Mouse (Mus musculus) ovary, postnatal 10 days (tissue): ENCODE measurements at regions not wholly inside any gene's neighbourhood (a gene's known extent, or its start where the extent isn't known, plus 50 kb on each side); places are given as distances from the start of the nearest gene placed in this dataset.

Experiments
- DNase-seq: peaks from one replicate; pipeline ENCODE4 v3.0.0; 2022; ENCODE audit warnings: low spot score

GRCm38 (mm10) chr2:179260892-179261291 lies 181.3 kb upstream of the Cdh4 start:
- DNase-seq: no peak

GRCm38 (mm10) chr2:179263888-179264287 lies 178.3 kb upstream of the Cdh4 start:
- no peak for DNase-seq

- no peak for DNase-seq
Observed at GRCm38 (mm10) chr2:179265436-179265835, 176.8 kb upstream of the Cdh4 start.

- DNase-seq: no peak
Observed at GRCm38 (mm10) chr2:179277204-179277886, 164.9 kb upstream of the Cdh4 start.

- no peak for DNase-seq
Observed at GRCm38 (mm10) chr2:179277887-179278282, 164.3 kb upstream of the Cdh4 start.

- no peak for DNase-seq
Observed at GRCm38 (mm10) chr2:179282276-179282675, 160.0 kb upstream of the Cdh4 start.

GRCm38 (mm10) chr2:179290394-179290793 lies 151.8 kb upstream of the Cdh4 start:
- DNase-seq: no peak

GRCm38 (mm10) chr2:179291046-179291563 lies 151.1 kb upstream of the Cdh4 start:
- DNase-seq: no peak

- no peak for DNase-seq
Observed at GRCm38 (mm10) chr2:179291958-179292357, 150.3 kb upstream of the Cdh4 start.

GRCm38 (mm10) chr2:179292566-179292965 lies 149.7 kb upstream of the Cdh4 start:
- DNase-seq: no peak

- no peak for DNase-seq
Observed at GRCm38 (mm10) chr2:179293114-179293513, 149.1 kb upstream of the Cdh4 start.

- no peak for DNase-seq
Observed at GRCm38 (mm10) chr2:179297057-179297456, 145.2 kb upstream of the Cdh4 start.

- no peak for DNase-seq
Observed at GRCm38 (mm10) chr2:179303765-179304164, 138.5 kb upstream of the Cdh4 start.

GRCm38 (mm10) chr2:179307286-179307931 lies 134.8 kb upstream of the Cdh4 start:
- no peak for DNase-seq

GRCm38 (mm10) chr2:179307932-179308303 lies 134.3 kb upstream of the Cdh4 start:
- DNase-seq: no peak

- no peak for DNase-seq
Observed at GRCm38 (mm10) chr2:179318046-179318445, 124.2 kb upstream of the Cdh4 start.

- no peak for DNase-seq
Observed at GRCm38 (mm10) chr2:179325242-179325641, 117.0 kb upstream of the Cdh4 start.

- DNase-seq: no peak
Observed at GRCm38 (mm10) chr2:179332872-179333489, 109.2 kb upstream of the Cdh4 start.

GRCm38 (mm10) chr2:179333587-179333986 lies 108.6 kb upstream of the Cdh4 start:
- DNase-seq: no peak

- no peak for DNase-seq
Observed at GRCm38 (mm10) chr2:179336235-179336634, 106.0 kb upstream of the Cdh4 start.

- no peak for DNase-seq
Observed at GRCm38 (mm10) chr2:179352676-179353075, 89.6 kb upstream of the Cdh4 start.

GRCm38 (mm10) chr2:179354866-179355265 lies 87.4 kb upstream of the Cdh4 start:
- no peak for DNase-seq

GRCm38 (mm10) chr2:179370882-179371546 lies 71.2 kb upstream of the Cdh4 start:
- no peak for DNase-seq
